Mouse (Mus musculus): ENCODE measurements around the gene Map3k1. TPM values are rescaled to one million over a fixed set of nuclear protein-coding genes. Genes with fewer than 3 reads are reported as not detected.

The Map3k1 gene
- polyA plus RNA-seq, 2 experiments from 2014 or later: 117 to 125 TPM

DNA sequence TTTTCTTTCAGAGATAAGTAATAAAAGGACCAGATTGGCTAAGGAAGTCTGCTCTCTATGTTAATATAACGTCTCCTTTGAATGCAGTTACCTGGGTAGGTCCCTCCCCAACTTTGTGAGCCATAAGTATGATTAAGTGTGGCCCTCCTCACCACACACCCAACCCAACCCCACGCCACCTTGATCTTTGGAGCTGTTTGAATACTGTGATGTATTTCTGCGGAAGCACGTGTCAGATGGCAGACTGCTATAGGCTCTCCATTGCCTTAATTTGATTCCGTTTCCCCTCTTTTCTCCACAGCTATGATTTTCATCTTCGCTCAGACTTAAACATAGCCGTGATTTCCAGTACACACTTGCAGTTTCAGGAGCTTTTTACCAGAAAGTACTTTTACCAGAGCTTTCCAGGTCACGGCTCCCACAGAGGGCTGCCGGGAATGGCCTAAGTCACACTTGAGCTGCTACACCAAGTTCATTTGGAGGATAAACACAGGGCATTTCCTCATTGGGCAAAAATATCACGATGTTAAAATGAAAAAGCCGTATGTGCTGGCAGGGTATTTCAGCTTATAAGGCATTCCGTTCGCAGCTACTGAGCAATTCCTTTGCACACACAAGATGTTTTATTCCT is 2.3 kb upstream of the Map3k1 start:
- no peak for ATAC-seq

- ATAC-seq: no peak
These were observed 854 bp upstream of the Map3k1 start for GRCm38 (mm10) chr13:111809466-111810228.

DNA sequence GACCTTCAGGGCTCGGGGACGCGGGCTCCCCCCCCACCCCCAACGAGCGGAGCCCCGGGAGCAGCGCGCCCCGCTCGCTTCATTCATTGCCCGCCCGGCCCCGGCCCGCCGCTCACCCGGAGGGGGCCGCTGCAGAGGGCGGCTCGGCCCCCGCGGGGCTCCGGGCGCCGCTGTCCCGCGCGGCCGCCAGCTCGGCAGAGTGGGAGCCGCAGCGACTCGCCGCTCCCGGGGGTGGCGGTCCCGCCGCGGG is 481 bp downstream of the Map3k1 start:
- no peak for ATAC-seq

GRCm38 (mm10) chr13:111807596-111808386 is 1.0 kb downstream of the Map3k1 start:
- ATAC-seq: peak; percentile 65

DNA sequence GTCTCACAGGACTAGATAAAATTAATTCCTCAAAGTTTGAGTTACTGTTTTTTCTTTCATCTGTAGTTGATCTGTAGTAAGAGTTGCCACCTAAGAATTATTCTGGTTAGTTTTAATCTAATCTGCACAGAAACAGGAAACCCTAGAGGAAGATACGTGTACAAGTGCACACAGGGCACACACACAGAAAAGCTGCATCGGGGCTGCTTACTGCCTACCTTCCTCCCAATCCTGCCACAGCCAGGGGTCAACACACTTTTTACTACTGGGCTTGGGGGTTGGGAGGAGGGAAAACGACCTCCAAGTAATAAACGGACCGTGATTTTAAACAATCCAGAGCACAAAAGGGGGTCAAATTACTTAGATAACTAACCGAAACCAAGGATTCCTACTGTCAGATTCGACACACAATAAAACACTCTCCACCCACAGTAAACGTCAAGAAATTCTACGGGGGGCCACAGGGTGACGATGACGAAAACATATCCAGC is 1.6 kb downstream of the Map3k1 start:
- peak; percentile 48 for ATAC-seq

DNA sequence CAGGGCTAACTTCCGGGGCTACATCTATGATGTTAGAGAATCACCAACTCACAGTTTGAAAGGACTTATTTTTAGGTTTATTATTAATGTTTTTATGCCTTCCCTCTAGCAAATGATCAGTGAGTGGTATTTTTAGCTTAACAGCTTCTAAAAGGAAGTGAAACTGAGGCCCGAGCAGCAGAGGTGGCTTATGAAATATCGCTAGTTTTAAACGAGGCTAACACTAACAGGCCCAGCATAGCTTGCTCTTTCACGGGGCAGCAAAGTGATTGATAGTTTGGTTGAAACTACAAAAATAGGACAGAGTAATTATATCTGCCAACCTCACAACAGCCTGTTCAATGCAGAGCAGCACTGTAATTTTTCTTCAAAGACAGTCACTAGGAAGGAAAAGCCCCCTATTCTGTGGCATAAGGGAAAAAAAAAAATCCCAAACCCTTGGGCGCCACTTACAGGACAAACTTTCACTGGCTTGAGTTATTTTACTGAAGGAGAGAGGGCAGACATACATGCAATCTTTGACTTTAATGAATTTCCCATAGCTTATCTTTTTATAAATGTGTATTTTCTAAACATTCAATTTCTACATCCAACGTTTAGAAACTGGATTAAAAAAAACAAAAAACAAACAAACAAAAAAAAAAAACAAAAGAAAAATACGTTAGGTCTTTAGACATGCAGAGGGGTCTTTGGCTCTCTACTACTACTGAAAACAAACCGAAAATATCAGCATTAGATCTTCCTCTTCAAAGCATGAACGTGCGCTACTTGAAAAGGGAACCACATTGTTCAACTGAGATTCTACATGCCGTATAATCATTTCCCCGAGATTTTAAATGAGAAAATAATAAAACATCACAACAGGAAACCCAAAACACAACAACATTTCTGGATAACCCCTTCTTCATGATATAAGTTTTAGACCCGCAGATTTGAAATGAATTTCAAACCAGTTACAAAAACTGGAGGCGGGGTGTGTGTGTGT is 2.8 kb downstream of the Map3k1 start:
- ATAC-seq: no peak

DNA sequence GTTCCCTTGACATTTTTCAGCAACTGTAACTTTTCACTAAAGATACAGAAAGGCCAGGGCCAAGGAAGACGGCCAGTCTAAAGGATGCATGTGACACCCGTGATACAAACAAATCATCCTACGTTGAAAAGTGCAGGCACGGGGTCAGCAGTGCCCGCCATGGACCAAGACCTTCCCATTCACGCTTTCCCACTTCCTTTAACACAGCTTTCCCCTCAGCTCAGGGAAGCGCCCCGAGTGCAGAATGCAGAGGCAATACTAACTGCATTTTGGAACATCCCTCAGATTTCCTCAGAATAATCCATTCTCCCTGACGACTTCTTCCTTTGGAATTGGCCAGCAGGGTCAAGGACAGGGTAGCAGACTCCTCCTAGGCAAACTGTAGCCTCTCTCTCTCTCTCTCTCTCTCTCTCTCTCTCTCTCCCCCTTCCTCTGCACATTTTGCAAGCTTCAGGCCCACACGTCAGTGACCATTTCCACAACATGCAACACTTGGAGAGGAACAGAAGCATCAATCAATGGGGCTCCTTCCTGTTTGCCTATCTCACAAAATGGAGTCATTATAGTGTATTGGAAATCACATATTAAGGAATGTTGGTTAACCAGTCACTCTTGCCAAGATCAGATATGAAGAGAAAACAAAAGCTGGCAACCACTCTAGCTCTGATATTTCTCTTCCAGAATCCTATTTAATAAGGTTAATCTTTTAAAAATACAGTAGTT is 3.7 kb downstream of the Map3k1 start:
- no peak for ATAC-seq

GRCm38 (mm10) chr13:111804189-111804588 is 4.6 kb downstream of the Map3k1 start:
- ATAC-seq: no peak

DNA sequence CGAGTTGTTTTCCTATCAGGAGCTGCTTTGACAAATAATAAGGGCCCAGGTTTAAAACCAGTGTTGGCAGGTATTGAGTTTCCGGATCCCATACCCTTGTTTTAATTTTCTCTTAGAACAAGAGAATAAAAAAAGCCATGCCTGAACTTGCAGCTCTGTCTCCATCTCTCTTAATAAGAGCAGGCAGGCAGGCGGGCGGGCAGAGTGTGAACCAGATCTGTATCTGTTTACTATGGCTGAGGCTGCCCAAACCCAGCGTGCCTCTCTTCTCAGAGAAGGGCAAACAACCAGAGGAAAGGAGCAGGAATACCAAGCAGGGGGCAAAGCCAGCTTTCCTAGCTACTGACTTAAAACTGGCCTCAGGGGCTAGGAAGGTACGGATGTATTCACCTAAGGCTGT is 5.3 kb downstream of the Map3k1 start:
- ATAC-seq: no peak

DNA sequence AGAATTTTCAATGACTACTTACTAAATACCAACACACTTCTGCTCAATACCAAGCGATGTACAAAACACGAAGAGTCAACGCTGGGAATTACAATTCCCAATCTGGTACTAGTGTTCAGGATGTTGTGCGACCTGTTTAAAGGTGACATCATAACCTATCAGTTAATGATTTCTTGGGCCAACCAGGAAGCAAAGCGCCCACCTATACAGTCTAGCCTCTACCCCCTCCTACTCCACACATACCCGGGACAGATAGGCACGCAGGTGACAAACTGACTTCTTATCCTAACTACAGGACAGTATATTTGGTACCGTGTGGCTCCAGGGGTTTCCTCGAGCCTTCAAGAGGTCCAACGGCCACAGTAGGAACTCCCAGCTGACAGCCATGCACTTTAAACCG is 5.9 kb downstream of the Map3k1 start:
- no peak for ATAC-seq

GRCm38 (mm10) chr13:111802271-111802665 is 6.5 kb downstream of the Map3k1 start:
- ATAC-seq: no peak

DNA sequence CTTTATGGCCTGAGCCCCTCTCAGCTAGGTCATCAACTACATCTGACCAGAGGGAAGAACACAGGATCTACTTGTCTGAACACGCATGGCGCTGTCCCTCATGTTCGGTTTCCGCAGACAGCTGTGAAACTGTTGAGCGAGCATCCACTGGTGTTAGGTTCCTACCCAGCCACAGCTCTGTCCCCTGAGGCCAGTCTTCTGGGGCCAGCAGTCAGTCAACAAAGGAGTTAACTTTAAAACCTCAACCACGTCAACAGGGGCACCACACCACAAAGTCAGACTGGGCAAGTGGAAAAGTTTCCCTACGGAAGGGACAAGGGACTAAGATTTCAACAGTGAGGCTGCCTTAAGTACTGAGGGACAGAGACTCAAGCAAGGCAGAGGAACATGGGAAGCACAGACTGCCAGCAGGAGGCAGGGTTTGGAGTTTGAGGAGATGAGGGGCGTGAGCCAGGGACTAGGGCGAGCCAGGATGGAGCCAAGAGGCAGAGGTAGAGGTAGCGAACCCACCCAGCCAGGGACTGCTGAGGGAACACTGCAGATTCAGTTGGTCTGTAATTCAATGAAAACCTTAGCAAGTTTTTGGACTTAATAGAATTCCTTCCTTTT is 7.0 kb downstream of the Map3k1 start:
- ATAC-seq: no peak

- ATAC-seq: no peak
These were observed 7.9 kb downstream of the Map3k1 start for GRCm38 (mm10) chr13:111800866-111801265.

DNA sequence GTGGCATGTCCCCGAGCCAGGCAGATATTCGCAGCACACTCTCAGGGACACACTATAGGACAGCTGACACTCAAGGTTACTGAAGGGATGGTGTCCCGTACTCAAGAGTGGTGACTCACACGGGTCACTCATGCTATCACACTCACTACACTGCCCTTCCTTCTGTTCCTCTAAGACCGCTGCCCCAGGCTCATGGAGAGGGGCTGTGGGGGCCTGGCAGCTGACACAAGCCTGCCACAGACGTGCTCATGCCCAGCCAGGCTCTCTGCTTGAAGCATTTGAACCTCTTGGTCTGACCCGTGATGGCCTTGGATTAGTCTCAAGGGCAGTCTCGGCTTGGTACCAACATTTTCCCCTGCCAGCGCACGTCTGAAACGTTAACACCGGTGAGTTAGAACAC is 10.7 kb downstream of the Map3k1 start:
- ATAC-seq: no peak

DNA sequence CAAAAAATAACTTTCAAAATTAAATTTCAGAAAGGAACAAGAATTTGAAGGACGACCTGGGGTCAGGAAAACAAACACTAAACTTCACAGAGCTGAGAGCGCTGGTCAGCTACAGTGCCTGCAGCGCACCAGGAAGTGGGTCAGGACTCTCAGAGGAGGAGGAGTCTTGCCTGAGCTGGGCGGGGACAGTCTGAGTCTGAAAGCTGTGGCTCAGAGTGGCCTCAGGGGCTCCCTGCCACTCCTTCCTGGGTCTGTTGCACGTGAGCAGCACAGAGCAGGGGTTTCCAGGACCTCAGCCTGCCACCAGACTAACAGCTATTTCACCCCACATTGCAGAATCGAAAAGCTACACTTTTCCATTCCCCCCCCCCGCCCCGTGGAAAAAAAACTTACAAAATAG is 11.8 kb downstream of the Map3k1 start:
- peak; percentile 86 for ATAC-seq

DNA sequence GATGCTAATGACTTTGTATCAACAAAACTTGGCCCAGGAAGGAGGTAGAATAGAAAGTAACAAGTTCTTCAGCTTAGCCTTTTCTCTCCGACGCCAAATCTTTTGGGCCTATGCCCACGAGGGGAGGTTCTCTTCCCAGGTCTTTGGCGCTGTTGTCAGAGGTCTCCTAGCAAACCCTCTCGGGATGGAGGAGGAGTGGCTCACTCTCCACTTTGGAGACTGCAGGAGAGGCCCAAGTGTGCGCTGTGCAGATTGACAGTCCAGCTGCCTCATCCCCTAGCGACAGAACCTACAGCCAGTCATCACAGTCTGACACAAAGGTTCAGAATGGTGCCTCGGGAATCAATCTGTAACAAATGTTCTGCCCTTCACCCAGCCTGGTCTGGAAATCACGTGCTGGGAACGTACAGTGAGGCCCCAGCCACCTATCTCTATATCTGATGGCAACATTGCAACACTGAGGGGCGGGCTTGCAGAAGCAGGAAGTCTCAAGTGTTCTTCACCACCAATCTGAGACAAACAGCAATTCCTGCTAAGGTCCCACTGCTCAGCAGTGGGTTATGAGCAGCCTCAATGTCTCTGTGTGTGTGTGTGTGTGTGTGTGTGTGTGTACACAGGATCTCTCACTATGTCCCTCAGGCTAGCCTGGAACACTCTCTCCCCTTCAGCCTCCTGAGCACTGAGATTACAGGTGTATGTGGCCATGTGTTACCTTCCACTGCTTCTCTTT is 12.4 kb downstream of the Map3k1 start:
- ATAC-seq: peak; percentile 80

GRCm38 (mm10) chr13:111792975-111793287 is 15.9 kb downstream of the Map3k1 start:
- ATAC-seq: no peak

GRCm38 (mm10) chr13:111792130-111792974 is 16.4 kb downstream of the Map3k1 start:
- ATAC-seq: no peak

DNA sequence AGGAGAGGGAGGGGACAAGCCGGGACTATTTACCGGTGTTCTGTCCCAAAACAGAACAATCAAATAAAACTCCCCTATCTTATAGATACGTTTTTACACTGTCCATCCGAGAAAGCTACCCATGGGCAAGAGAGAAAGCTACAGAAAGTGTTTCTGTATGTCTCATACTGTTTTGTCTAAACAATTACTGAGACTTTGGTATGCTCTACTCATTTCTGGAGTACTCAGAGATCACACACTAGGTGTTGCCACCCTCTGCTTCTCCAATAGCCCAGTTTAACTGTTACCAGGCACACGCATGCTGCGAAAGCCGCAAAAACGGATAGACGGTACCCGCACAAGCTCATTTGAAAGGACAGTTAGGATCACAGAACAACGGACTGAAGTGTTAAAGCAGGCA is 17.2 kb downstream of the Map3k1 start:
- no peak for ATAC-seq

Measured in CD4-positive, CD25-positive, alpha-beta regulatory T cell, adult 4 months (primary cell).